Mouse (Mus musculus): ENCODE results near the gene Camkv. TPM values are rescaled to one million over a fixed set of nuclear protein-coding genes. Genes with fewer than 3 reads are reported as not detected.

Gene Camkv
- polyA plus RNA-seq, 1 experiment from 2014 or later, result 0.46 TPM

DNA sequence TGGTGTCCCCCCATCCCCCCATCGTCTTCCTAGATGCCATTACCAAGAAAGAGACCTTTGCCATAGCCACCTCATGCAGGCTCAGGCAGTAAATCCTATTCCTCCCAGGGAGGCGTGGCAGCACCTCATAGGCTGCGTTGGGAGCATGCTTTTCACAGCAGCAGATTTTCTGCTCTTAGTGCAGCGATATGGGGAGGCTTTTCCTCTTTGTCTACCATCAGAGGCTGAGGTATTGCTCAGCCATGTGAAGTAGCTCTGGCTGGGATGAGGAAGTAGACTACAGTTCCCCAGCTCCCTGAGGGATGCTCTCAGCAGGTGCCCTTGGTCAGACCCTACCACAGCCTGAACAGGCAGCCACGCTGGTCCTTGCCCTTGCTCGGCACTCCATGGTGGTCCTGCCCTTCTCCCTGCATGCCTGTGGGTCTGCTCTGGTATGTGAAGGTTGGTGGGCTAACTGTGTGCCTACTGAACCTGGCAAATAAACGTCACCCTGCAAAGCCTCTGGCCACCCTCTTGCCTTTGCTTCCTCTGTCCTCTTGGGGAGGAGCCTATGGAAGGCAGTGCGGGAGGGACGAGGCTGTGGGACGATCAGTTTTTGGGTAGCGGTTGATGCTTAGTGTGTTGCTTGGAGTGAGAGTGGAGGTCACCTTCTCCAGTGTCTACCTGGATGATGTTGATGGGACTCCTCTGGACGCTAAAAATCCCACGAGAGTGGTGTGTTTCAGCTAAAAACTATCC is 13.9 kb downstream of the Camkv start:
- Histone ChIP-seq H3K27me3 (ENCODE audit: control insufficient read depth, insufficient read depth, low read length) (no peaks in the 10 kb centered on the region), H3K9me3 (replicated peaks; ENCODE audit: control insufficient read depth, low read length) (no peaks in the 10 kb centered on the region), H3K4me2 (no peak overlapping the region), H3K36me3 (ENCODE audit: control insufficient read depth, insufficient read depth, low read length) (no peaks in the 10 kb centered on the region), H3K4me3 (ENCODE audit: low read depth, low read length) (no peak overlapping the region), H3K27ac (ENCODE audit: low read depth, low read length) (no peak overlapping the region), H3K4me1 (ENCODE audit: control insufficient read depth, insufficient read depth, low read length) (peaks cover 7% of the 10 kb centered on the region), H3K9ac (ENCODE audit: low read depth, low read length) (no peak overlapping the region)
- ATAC-seq (replicated peaks; ENCODE audit: insufficient number of reproducible peaks, low FRiP score, low TSS enrichment), result no peak
- 77% methylated on average over 13 of the region's 13 CpGs for WGBS (ENCODE audit: insufficient replicate concordance)

GRCm38 (mm10) chr9:107949922-107950235 is 14.4 kb downstream of the Camkv start, which contains the start of gene Traip:
Gene Traip, plus strand, starts transcription at chr9:107950136.
- H3K9me3 ChIP-seq (replicated peaks; ENCODE audit: control insufficient read depth, low read length), result no peaks in the 10 kb centered on the region
- peak within 1 kb of the TSS; percentile 78 for H3K4me2 ChIP-seq
- 91% methylated on average over 10 of the region's 10 CpGs for WGBS (ENCODE audit: insufficient replicate concordance)
- peak within 1 kb of the TSS; percentile 59 for H3K4me3 ChIP-seq (ENCODE audit: low read depth, low read length)
- peak within 1 kb of the TSS; percentile 62; the same call in 1 of the 2 replicates for H3K27ac ChIP-seq (ENCODE audit: low read depth, low read length)
- no peaks in the 10 kb centered on the region for H3K36me3 ChIP-seq (ENCODE audit: control insufficient read depth, insufficient read depth, low read length)
- peak within 1 kb of the TSS; percentile 75 for H3K9ac ChIP-seq (ENCODE audit: low read depth, low read length)
- H3K4me1 ChIP-seq (ENCODE audit: control insufficient read depth, insufficient read depth, low read length), result peaks cover 7% of the 10 kb centered on the region
- ATAC-seq (replicated peaks; ENCODE audit: insufficient number of reproducible peaks, low FRiP score, low TSS enrichment), result no peak
- H3K27me3 ChIP-seq (ENCODE audit: control insufficient read depth, insufficient read depth, low read length), result no peaks in the 10 kb centered on the region

DNA sequence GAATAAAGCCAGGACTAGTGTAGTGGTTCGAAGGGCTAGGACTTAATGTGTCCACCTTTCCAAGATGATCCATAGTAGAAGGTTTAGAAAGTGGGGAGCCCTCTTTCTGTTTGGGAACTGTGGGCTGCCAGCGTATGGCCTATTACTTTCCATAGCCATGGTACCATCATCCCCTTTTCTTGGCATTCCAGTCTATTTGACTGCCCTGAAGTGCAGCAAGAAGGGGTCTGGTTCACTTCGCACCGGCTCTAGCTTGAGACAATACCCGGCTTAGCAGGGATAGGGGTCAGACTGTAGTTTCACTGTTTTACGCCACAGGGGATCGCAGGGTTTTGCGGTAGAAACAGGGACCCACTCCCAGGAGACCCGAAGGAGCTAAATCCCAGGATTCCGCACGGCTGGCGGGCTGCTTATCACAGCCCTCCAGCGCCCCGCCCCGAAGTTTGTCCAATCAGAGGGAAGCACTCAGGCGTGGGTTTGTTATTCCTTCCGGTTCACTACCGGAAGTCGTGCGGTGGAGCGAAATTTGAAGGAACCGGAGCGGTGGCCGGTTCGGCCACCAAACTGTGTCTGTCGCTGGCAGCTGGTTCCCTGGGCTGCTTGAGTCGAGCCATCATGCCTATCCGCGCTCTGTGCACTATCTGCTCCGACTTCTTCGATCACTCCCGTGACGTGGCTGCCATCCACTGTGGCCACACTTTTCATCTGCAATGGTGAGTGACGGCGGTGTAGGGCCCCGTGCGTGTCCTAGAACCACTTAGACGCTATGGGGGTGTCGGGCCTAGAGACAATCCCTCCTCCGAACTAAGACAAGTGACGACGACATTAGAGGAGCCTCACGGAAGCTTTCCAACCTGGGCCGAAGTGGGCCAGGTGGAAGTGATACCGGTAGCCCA is 15.2 kb downstream of the Camkv start:
- no peaks in the 10 kb centered on the region for H3K9me3 ChIP-seq (replicated peaks; ENCODE audit: control insufficient read depth, low read length)
- WGBS (ENCODE audit: insufficient replicate concordance), result 17% methylated on average over 45 of the region's 45 CpGs

DNA sequence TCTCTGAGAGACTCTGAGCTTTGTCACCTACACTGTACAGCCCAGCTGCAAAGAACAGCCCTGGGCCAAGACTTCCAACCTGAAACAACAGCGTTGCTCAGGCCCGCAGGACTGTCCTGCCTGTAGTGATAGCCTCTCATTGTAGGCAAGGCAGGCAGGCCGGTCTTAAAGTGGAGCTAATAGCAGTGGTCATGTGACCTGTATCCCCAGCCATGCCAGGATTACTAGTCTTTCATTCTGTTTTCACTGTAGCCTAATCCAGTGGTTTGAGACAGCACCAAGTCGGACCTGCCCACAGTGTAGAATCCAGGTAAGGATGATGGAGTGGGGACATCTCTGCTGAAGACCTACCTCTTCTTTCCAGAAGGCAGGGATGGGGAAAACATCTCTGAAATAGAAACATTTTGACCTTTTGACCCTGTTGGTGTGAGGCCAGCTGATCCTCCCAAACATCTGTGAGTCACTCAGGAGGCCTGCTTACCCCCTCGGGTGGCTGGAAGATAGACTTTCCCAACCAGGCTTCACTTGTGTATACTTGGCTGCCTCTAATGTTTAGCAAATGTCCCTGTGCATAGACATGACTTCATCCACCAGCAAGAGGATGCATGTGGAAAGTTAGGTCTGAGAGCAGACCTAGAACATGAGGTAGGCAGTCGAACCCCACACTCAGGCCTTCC is 20.3 kb downstream of the Camkv start:
- Histone ChIP-seq H3K27me3 (ENCODE audit: control insufficient read depth, insufficient read depth, low read length) (no peaks in the 10 kb centered on the region), H3K9me3 (replicated peaks; ENCODE audit: control insufficient read depth, low read length) (no peaks in the 10 kb centered on the region), H3K4me3 (ENCODE audit: low read depth, low read length) (no peak overlapping the region), H3K4me1 (ENCODE audit: control insufficient read depth, insufficient read depth, low read length) (peaks cover 9% of the 10 kb centered on the region), H3K27ac (ENCODE audit: low read depth, low read length) (no peak overlapping the region), H3K9ac (ENCODE audit: low read depth, low read length) (no peak overlapping the region), H3K4me2 (no peak overlapping the region), H3K36me3 (ENCODE audit: control insufficient read depth, insufficient read depth, low read length) (peaks cover 17% of the 10 kb centered on the region; the same call in 1 of the 2 replicates)
- ATAC-seq (replicated peaks; ENCODE audit: insufficient number of reproducible peaks, low FRiP score, low TSS enrichment), result no peak
- 65% methylated on average over 6 of the region's 6 CpGs for WGBS (ENCODE audit: insufficient replicate concordance)

More for the DNA sequence above, 15.2 kb downstream of the Camkv start:
- H3K36me3 ChIP-seq (ENCODE audit: control insufficient read depth, insufficient read depth, low read length), result no peaks in the 10 kb centered on the region
- H3K9ac ChIP-seq (ENCODE audit: low read depth, low read length), result peak overlapping the region; percentile 75
- peaks cover 9% of the 10 kb centered on the region for H3K4me1 ChIP-seq (ENCODE audit: control insufficient read depth, insufficient read depth, low read length)
- H3K4me2 ChIP-seq, result peak overlapping the region; percentile 78
- H3K27me3 ChIP-seq (ENCODE audit: control insufficient read depth, insufficient read depth, low read length), result no peaks in the 10 kb centered on the region
- peak overlapping the region; percentile 62; the same call in 1 of the 2 replicates for H3K27ac ChIP-seq (ENCODE audit: low read depth, low read length)
- peak; percentile 81 for ATAC-seq (replicated peaks; ENCODE audit: insufficient number of reproducible peaks, low FRiP score, low TSS enrichment)
- H3K4me3 ChIP-seq (ENCODE audit: low read depth, low read length), result peak overlapping the region; percentile 59

DNA sequence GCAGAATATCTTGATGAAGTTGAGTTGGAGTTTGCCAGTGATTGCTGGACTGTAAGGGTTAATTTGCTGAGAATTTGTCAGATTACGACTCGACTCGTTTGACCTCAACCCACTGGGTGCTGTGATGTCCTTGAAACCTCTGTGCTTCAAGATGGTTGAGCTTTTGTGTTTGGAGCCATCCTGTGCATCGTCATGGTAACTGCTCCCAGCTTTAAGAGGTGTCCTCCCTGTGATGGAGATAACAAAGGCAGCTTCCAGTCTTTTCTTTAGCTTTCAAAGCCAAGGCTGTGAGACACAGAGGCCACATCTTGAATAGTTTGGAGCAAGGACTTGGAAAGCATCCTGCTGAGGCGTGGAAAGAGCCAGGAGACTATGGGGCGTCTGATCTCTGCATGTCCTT is 21.7 kb downstream of the Camkv start:
- Histone ChIP-seq H3K4me3 (ENCODE audit: low read depth, low read length) (no peak overlapping the region), H3K4me1 (ENCODE audit: control insufficient read depth, insufficient read depth, low read length) (0 out of 2 replicates have a peak, but pooled peaks cover 5% of the 10 kb centered on the region), H3K9ac (ENCODE audit: low read depth, low read length) (no peak overlapping the region), H3K27ac (ENCODE audit: low read depth, low read length) (no peak overlapping the region), H3K27me3 (ENCODE audit: control insufficient read depth, insufficient read depth, low read length) (no peaks in the 10 kb centered on the region), H3K9me3 (replicated peaks; ENCODE audit: control insufficient read depth, low read length) (no peaks in the 10 kb centered on the region), H3K4me2 (no peak overlapping the region), H3K36me3 (ENCODE audit: control insufficient read depth, insufficient read depth, low read length) (peaks cover 23% of the 10 kb centered on the region; the same call in 1 of the 2 replicates)
- 69% methylated on average over 6 of the region's 6 CpGs for WGBS (ENCODE audit: insufficient replicate concordance)
- no peak for ATAC-seq (replicated peaks; ENCODE audit: insufficient number of reproducible peaks, low FRiP score, low TSS enrichment)

DNA sequence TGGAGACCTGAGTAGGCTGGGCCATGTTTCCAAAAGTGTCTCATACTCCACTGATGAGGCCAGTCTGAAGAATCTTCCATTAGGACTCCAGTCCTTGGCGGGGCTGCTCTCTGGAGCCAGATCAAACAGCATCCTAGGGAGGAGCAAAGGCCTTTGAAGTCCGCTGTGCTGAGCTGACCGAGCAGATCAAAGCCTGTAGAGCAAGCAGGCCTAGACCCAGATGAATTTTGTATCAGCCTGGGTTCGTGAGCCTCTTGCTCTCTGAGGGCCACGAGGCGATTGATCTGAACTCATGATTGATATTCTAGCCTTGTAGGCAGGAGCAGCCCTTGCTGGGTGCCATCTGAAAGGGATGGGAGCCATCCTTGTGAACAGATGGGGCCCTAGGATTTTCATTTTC is 24.4 kb downstream of the Camkv start:
- ATAC-seq (replicated peaks; ENCODE audit: insufficient number of reproducible peaks, low FRiP score, low TSS enrichment), result no peak
- Histone ChIP-seq H3K9ac (ENCODE audit: low read depth, low read length) (no peak overlapping the region), H3K4me1 (ENCODE audit: control insufficient read depth, insufficient read depth, low read length) (peaks cover 13% of the 10 kb centered on the region; the same call in 1 of the 2 replicates), H3K36me3 (ENCODE audit: control insufficient read depth, insufficient read depth, low read length) (peaks cover 26% of the 10 kb centered on the region; the same call in 1 of the 2 replicates), H3K27me3 (ENCODE audit: control insufficient read depth, insufficient read depth, low read length) (no peaks in the 10 kb centered on the region), H3K4me2 (no peak overlapping the region), H3K4me3 (ENCODE audit: low read depth, low read length) (no peak overlapping the region), H3K9me3 (replicated peaks; ENCODE audit: control insufficient read depth, low read length) (no peaks in the 10 kb centered on the region), H3K27ac (ENCODE audit: low read depth, low read length) (no peak overlapping the region)
- WGBS (ENCODE audit: insufficient replicate concordance), result 62% methylated on average over 6 of the region's 6 CpGs

DNA sequence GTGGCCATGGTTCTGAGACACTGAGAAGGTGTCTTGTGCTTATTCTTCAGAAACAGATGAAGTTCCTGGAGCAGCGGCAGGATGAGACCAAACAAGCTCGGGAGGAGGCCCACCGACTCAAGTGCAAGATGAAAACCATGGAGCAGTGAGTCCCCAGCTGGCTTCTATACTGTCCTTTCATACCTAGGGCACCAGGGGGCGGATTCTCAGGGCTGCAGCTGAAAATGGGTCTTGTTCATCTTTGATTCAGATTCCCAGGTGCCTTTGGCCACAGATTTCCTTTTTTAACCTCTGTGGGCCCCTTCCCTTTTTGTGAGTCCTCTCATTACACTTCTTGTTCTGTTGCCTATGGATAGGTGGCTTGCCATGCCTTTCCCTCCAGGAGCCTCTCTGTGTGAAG is 25.5 kb downstream of the Camkv start:
- Histone ChIP-seq H3K9ac (ENCODE audit: low read depth, low read length) (no peak overlapping the region), H3K4me3 (ENCODE audit: low read depth, low read length) (no peak overlapping the region), H3K36me3 (ENCODE audit: control insufficient read depth, insufficient read depth, low read length) (peaks cover 26% of the 10 kb centered on the region; the same call in 1 of the 2 replicates), H3K4me2 (no peak overlapping the region), H3K27ac (ENCODE audit: low read depth, low read length) (no peak overlapping the region), H3K27me3 (ENCODE audit: control insufficient read depth, insufficient read depth, low read length) (no peaks in the 10 kb centered on the region), H3K4me1 (ENCODE audit: control insufficient read depth, insufficient read depth, low read length) (peaks cover 9% of the 10 kb centered on the region; the same call in 1 of the 2 replicates), H3K9me3 (replicated peaks; ENCODE audit: control insufficient read depth, low read length) (no peaks in the 10 kb centered on the region)
- ATAC-seq (replicated peaks; ENCODE audit: insufficient number of reproducible peaks, low FRiP score, low TSS enrichment), result no peak
- 79% methylated on average over 4 of the region's 4 CpGs for WGBS (ENCODE audit: insufficient replicate concordance)

- no peak overlapping the region for H3K4me2 ChIP-seq
- H3K36me3 ChIP-seq (ENCODE audit: control insufficient read depth, insufficient read depth, low read length), result peaks cover 26% of the 10 kb centered on the region; the same call in 1 of the 2 replicates
- 88% methylated on average over 10 of the region's 10 CpGs for WGBS (ENCODE audit: insufficient replicate concordance)
- peaks cover 8% of the 10 kb centered on the region; the same call in 1 of the 2 replicates for H3K4me1 ChIP-seq (ENCODE audit: control insufficient read depth, insufficient read depth, low read length)
- no peak overlapping the region for H3K4me3 ChIP-seq (ENCODE audit: low read depth, low read length)
- no peak overlapping the region for H3K9ac ChIP-seq (ENCODE audit: low read depth, low read length)
- H3K27ac ChIP-seq (ENCODE audit: low read depth, low read length), result no peak overlapping the region
- no peak for ATAC-seq (replicated peaks; ENCODE audit: insufficient number of reproducible peaks, low FRiP score, low TSS enrichment)
- H3K9me3 ChIP-seq (replicated peaks; ENCODE audit: control insufficient read depth, low read length), result no peaks in the 10 kb centered on the region
- no peaks in the 10 kb centered on the region for H3K27me3 ChIP-seq (ENCODE audit: control insufficient read depth, insufficient read depth, low read length)
These were observed 25.9 kb downstream of the Camkv start for GRCm38 (mm10) chr9:107961351-107961762.
